13 mouse cellular contexts compared by ENCODE assay signal in genomic region chr16:35209753-35210152, GRCm38 (mm10). TPM values are rescaled to one million over a fixed set of nuclear protein-coding genes. Genes with fewer than 3 reads are reported as not detected.
"Had no signal": no experiment of that assay in that cellular context is flagged by ENCODE, and none has a peak within 500 bp of the region (broad histone marks: within the 10 kb centered on the region; RNA-seq: fewer than 3 reads in every experiment).

No protein-coding gene starts in this region.

- H3K4me3 ChIP-seq: layer of hippocampus, adult 2 months; liver, embryonic 13.5 days; midbrain, embryonic 12.5 days had no signal

- DNase-seq: kidney, postnatal 10 days; kidney, postnatal 4 days; liver; liver, embryonic 13.5 days; liver, postnatal 0 days; lung, postnatal 10 days; right cerebral cortex, postnatal 14 days; thymus, postnatal 4 days had no signal

- H3K4me1 ChIP-seq: liver, embryonic 13.5 days had no signal

- H3K27me3 ChIP-seq: liver, embryonic 13.5 days; midbrain, embryonic 12.5 days had no signal

- ATAC-seq: liver, postnatal 0 days had no signal

- H3K9ac ChIP-seq: liver, embryonic 13.5 days; liver, postnatal 0 days; midbrain, embryonic 12.5 days had no signal

- H3K4me2 ChIP-seq: liver, embryonic 13.5 days; midbrain, embryonic 12.5 days had no signal

- H3K9me3 ChIP-seq: liver, embryonic 13.5 days; midbrain, embryonic 12.5 days had no signal

- H3K36me3 ChIP-seq: liver, embryonic 13.5 days; midbrain, embryonic 12.5 days had no signal

- H3K27ac ChIP-seq: layer of hippocampus, adult 2 months; liver, embryonic 13.5 days; macrophage; midbrain, embryonic 12.5 days; stomach, postnatal 0 days had no signal

RNA-seq across cellular contexts. Expression of gene Adcy5, which starts 55.1 kb away (rescaled TPM):
- total RNA-seq: megakaryocyte-erythroid progenitor cell, adult 5-6 weeks had no signal
